Mouse (Mus musculus) heart, embryonic 11.5 days (tissue): ENCODE data around the gene Apobec3. TPM values are rescaled to one million over a fixed set of nuclear protein-coding genes. Genes with fewer than 3 reads are reported as not detected.

Experiments
- ATAC-seq: fragments of 200-750 bp; cut with Nextera tagmentation; replicated peaks from 2 replicates; pipeline ENCODE4 v1.8.0; 2017; ENCODE audit warnings: moderate library complexity; ENCODE audit not compliant: insufficient number of reproducible peaks, low FRiP score, low TSS enrichment
- H3K27ac ChIP-seq: fragments of 300-500 bp; sonication (generic); 2 replicates; pipeline ENCODE4 v1.5.1; 2014; ENCODE audit warnings: mild to moderate bottlenecking, low read depth, low read length
- H3K27me3 ChIP-seq: fragments of 300-500 bp; sonication (generic); 2 replicates; pipeline ENCODE4 v1.6.1; 2014; ENCODE audit warnings: mild to moderate bottlenecking, low read length, mixed read lengths; ENCODE audit not compliant: control insufficient read depth, insufficient read depth
- H3K36me3 ChIP-seq: fragments of 300-500 bp; sonication (generic); 2 replicates; pipeline ENCODE4 v1.6.1; 2014; ENCODE audit warnings: mild to moderate bottlenecking, low read length, moderate library complexity, mixed read lengths; ENCODE audit not compliant: control insufficient read depth, insufficient read depth
- H3K4me1 ChIP-seq: fragments of 300-500 bp; sonication (generic); 2 replicates; pipeline ENCODE4 v1.6.1; 2014; ENCODE audit warnings: low read length; ENCODE audit not compliant: control insufficient read depth, insufficient read depth
- H3K4me2 ChIP-seq: fragments of 300-500 bp; sonication (generic); 2 replicates; pipeline ENCODE4 v1.6.1; 2014; ENCODE audit warnings: mild to moderate bottlenecking, moderate library complexity
- H3K4me3 ChIP-seq: fragments of 300-500 bp; sonication (generic); 2 replicates; pipeline ENCODE4 v1.5.1; 2014; ENCODE audit warnings: low read depth, low read length
- H3K9ac ChIP-seq: fragments of 300-500 bp; sonication (generic); 2 replicates; pipeline ENCODE4 v1.6.1; 2014; ENCODE audit warnings: mild to moderate bottlenecking, low read depth, low read length, moderate library complexity
- H3K9me3 ChIP-seq: fragments of 300-500 bp; sonication (generic); replicated peaks from 2 replicates; pipeline ENCODE4 v1.6.1; 2016; ENCODE audit warnings: low read length; ENCODE audit not compliant: control insufficient read depth
- WGBS: fragments of 180-500 bp; shearing (Covaris S2); extraction: QIAGEN DNeasy Blood & Tissue Kit; methylation state at CpG from one replicate; pipeline ENCODE4 v1.1.7; 2014; ENCODE audit not compliant: insufficient replicate concordance; 5-methylcytosine and 5-hydroxymethylcytosine counted together
- polyA plus RNA-seq: library from polyadenylated mRNA; unstranded; fragments of >200 nt; fragmentation: Nextera tagmentation; extraction: Ambion mirVana; gene quantifications from 2 replicates; pipeline ENCODE4 v1.2.1, GENCODE M21; 2014

Gene Apobec3
- polyA plus RNA-seq, 1 experiment from 2014 or later = 12.0 TPM

DNA sequence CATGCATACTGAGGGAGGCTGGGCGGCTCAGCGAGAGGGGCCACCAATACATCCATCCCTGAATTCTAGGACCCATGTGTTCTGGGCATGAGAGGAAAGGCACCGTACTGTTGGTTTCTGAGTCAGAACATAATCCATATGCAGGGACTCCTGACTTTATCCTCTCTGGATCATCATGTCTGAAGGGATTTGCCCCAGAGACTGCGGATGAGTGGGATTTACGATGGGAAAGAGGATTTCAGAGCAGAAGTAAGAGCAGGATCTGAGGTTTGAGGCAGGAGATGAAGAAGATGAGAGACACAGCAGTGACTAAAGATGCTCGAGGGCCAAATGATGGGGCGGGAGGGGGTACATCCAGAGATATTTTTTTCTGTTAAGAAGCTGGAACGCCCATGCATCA, 17.9 kb upstream of the Apobec3 start:
- Histone ChIP-seq H3K4me2 (no peak overlapping the region), H3K36me3 (no peaks in the 10 kb centered on the region), H3K4me3 (no peak overlapping the region), H3K27me3 (no peaks in the 10 kb centered on the region), H3K27ac (no peak overlapping the region), H3K9ac (no peak overlapping the region), H3K9me3 (peaks cover 2% of the 10 kb centered on the region; the same call in 1 of the 2 replicates), H3K4me1 (no peaks in the 10 kb centered on the region)
- ATAC-seq = no peak
- 89% methylated on average over 8 of the region's 8 CpGs for WGBS

DNA sequence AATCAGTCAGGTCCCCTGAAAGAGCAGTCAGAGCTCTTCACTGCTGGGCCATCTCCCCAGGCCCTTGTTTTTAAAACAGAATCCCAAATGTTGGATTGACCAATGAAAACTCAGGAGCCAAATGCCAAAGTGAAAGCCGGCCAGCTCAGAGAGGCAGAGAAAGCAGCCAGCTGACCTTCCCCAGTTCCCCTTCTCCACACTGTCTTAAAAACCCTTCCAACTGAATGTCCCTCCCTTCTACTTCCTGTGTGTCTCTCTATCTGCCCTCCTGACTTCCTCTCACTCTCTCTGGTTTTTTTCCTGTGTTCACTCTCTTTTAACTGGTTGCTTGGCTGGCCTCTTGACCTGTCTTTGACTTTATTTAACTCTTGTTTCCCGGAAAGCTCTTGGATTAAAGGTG, 17.5 kb upstream of the Apobec3 start:
- no peak for ATAC-seq
- Histone ChIP-seq H3K4me1 (peaks cover 2% of the 10 kb centered on the region), H3K9ac (no peak overlapping the region), H3K36me3 (no peaks in the 10 kb centered on the region), H3K4me2 (no peak overlapping the region), H3K27me3 (no peaks in the 10 kb centered on the region), H3K4me3 (no peak overlapping the region), H3K9me3 (peaks cover 2% of the 10 kb centered on the region; the same call in 1 of the 2 replicates), H3K27ac (no peak overlapping the region)
- WGBS = 40% methylated on average over 2 of the region's 2 CpGs

GRCm38 (mm10) chr15:79875261-79875995, 16.0 kb upstream of the Apobec3 start:
- Histone ChIP-seq H3K36me3 (no peaks in the 10 kb centered on the region), H3K27me3 (no peaks in the 10 kb centered on the region), H3K4me2 (no peak overlapping the region), H3K27ac (no peak overlapping the region), H3K9ac (no peak overlapping the region), H3K4me1 (peaks cover 4% of the 10 kb centered on the region), H3K4me3 (no peak overlapping the region), H3K9me3 (no peaks in the 10 kb centered on the region)
- ATAC-seq = no peak
- WGBS = 88% methylated on average over 18 of the region's 18 CpGs

GRCm38 (mm10) chr15:79878725-79879136, 12.7 kb upstream of the Apobec3 start:
- no peak overlapping the region for H3K4me3 ChIP-seq

DNA sequence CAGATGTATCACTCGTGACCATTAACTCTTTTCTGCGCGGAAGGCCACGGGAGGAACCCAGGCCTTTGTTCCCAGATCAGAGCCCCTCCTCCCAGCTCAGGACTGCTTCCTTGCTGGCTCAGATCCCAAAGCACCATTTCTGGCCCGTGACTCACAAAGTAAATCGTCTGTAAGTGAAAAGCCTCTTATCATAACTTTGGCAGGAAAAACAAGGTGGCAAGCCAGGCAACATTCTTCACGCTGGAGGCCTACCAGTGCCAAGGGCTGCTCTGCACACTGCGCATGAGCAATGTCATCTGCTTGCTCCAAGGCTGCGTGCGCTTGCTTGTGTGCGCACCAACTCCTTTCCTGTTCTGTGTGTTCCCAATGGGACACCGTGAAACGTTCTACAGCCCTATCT, 12.1 kb upstream of the Apobec3 start:
- Histone ChIP-seq H3K4me3 (no peak overlapping the region), H3K4me1 (peaks cover 4% of the 10 kb centered on the region), H3K9ac (no peak overlapping the region), H3K9me3 (no peaks in the 10 kb centered on the region), H3K4me2 (peak overlapping the region; percentile 37; the same call in 1 of the 2 replicates), H3K27ac (peak overlapping the region; percentile 86), H3K27me3 (no peaks in the 10 kb centered on the region), H3K36me3 (no peaks in the 10 kb centered on the region)
- 24% methylated on average over 13 of the region's 13 CpGs for WGBS
- peak; percentile 67; the same call in 1 of the 2 replicates for ATAC-seq

More at GRCm38 (mm10) chr15:79878725-79879136, 12.7 kb upstream of the Apobec3 start:
- Histone ChIP-seq H3K36me3 (no peaks in the 10 kb centered on the region), H3K27me3 (no peaks in the 10 kb centered on the region), H3K4me2 (peak overlapping the region; percentile 37; the same call in 1 of the 2 replicates), H3K9ac (no peak overlapping the region), H3K27ac (peak overlapping the region; percentile 86), H3K9me3 (no peaks in the 10 kb centered on the region), H3K4me1 (peaks cover 4% of the 10 kb centered on the region)
- ATAC-seq = no peak
- 60% methylated on average over 6 of the region's 6 CpGs for WGBS

- Histone ChIP-seq H3K27me3 (no peaks in the 10 kb centered on the region), H3K4me2 (no peak overlapping the region), H3K4me3 (no peak overlapping the region), H3K27ac (no peak overlapping the region), H3K9ac (no peak overlapping the region), H3K4me1 (peaks cover 4% of the 10 kb centered on the region), H3K9me3 (no peaks in the 10 kb centered on the region), H3K36me3 (no peaks in the 10 kb centered on the region)
- WGBS = 81% methylated on average over 3 of the region's 3 CpGs
- no peak for ATAC-seq
These were observed 11.0 kb upstream of the Apobec3 start for GRCm38 (mm10) chr15:79880477-79880876.

DNA sequence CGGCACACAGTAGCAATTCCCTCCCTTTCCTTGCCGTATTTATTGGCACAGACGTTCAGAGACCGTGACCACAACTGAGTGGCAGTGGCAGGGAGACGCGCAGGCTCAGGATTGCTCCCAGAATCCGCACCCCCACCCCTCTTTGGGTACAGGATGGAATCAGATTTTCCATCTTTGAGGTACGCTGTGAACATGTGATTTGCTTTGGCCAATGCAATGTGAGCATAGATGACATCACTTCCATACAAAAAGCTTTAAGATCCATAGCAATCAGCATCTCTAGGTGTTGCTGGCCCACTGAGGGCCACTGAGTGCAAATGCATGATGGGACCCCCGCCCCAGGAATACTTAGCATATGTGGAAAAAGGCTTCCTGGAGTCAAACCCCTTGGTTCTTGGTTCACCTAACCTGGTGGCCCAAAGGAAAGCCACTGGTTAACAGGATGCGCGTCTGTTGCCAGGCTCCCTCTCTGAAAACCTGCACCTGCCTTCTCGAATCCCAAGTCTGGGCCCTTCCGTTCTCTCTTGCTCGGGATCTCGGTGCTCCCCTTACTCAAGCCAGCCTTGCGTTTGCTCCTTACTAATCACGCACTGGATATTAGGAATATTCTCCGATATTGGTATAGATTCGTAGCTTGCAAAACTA, 8.7 kb upstream of the Apobec3 start:
- peak overlapping the region; percentile 62 for H3K4me2 ChIP-seq
- no peak for ATAC-seq

DNA sequence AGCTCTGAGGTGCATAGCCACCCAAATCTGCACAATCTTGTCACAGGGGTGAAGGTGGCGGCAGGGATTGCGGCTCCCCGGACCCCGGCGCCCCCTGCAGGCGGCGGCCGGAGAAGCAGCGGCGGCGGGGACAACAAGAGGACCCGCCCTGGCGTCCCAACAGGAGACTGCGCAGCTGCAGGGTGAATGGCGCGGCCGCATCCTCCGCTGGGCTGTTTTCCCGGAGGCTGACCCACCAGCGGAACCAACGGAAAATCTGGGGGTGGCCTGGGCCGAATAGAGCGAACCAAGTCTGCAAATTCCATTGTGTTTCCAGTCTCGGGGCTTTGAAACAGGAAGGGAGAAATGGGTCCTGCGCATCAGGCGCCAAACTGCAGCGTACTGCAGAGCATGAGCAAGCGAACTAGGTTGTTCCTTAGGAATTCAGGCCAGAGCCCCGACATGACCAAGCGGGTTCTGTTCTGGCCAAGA, 8.1 kb upstream of the Apobec3 start:
- Histone ChIP-seq H3K27me3 (no peaks in the 10 kb centered on the region), H3K9ac (peak overlapping the region; percentile 71), H3K4me1 (peaks cover 4% of the 10 kb centered on the region), H3K4me2 (peak overlapping the region; percentile 62), H3K9me3 (no peaks in the 10 kb centered on the region), H3K4me3 (peak overlapping the region; percentile 49), H3K27ac (peak overlapping the region; percentile 69; the same call in 1 of the 2 replicates), H3K36me3 (no peaks in the 10 kb centered on the region)
- peak; percentile 62 for ATAC-seq
- WGBS = under 1% methylated on average over 30 of the region's 30 CpGs

More for the DNA sequence above, 8.7 kb upstream of the Apobec3 start:
- no peaks in the 10 kb centered on the region for H3K9me3 ChIP-seq
- WGBS = 29% methylated on average over 19 of the region's 19 CpGs
- H3K27me3 ChIP-seq = no peaks in the 10 kb centered on the region
- peak overlapping the region; percentile 49 for H3K4me3 ChIP-seq
- no peak overlapping the region for H3K27ac ChIP-seq
- peaks cover 4% of the 10 kb centered on the region for H3K4me1 ChIP-seq
- peak overlapping the region; percentile 71; the same call in 1 of the 2 replicates for H3K9ac ChIP-seq
- no peaks in the 10 kb centered on the region for H3K36me3 ChIP-seq
